Mouse (Mus musculus) liver, postnatal 0 days (tissue): ENCODE measurements around the gene Dnaja2.

Source experiments
- CTCF ChIP-seq: sonication (generic); IDR thresholded peaks from 2 replicates; pipeline ENCODE4 v1.5.1; 2016; ENCODE audit warnings: antibody characterized with exemption, low read depth
- EP300 ChIP-seq: IDR thresholded peaks from 2 replicates; pipeline ENCODE4 v1.6.1; 2016; ENCODE audit warnings: antibody characterized with exemption, low read depth, mild to moderate bottlenecking

GRCm38 (mm10) chr8:85492940-85493931, 61.9 kb downstream of the Dnaja2 start:
- TF ChIP-seq CTCF (no peak), EP300 (no peak)
